Mouse (Mus musculus) adrenal gland, postnatal 36 days (tissue): ENCODE data around the gene Gm44965. TPM values are rescaled to one million over a fixed set of nuclear protein-coding genes. Genes with fewer than 3 reads are reported as not detected.

Experiments
- DNase-seq, 2 experiments: peaks; one replicate each; pipeline ENCODE4 v3.0.0; 2021; ENCODE audit warnings: mixed read lengths in 1 of 2
- long read RNA-seq, 2 experiments: library from polyadenylated mRNA; stranded (forward); transcript quantifications; one replicate each; pipeline ENCODE4 v2.0.0; 2021; ENCODE audit warnings: borderline sequencing depth in 2 of 2
- total RNA-seq, 2 experiments: library from RNA; stranded (reverse); gene quantifications; 2 replicates each; pipeline ENCODE4 v1.2.3; 2021

Gm44965 gene
- total RNA-seq: not detected
- long read RNA-seq, experiment 1, partial matches to known transcripts: 0 of 7 reads
- long read RNA-seq, experiment 1, other reads (novel, unspliced or antisense): 6 of 7 reads
- long read RNA-seq, experiment 2, partial matches to known transcripts: 0 of 4 reads
- long read RNA-seq, experiment 2, other reads (novel, unspliced or antisense): 4 of 4 reads

DNA sequence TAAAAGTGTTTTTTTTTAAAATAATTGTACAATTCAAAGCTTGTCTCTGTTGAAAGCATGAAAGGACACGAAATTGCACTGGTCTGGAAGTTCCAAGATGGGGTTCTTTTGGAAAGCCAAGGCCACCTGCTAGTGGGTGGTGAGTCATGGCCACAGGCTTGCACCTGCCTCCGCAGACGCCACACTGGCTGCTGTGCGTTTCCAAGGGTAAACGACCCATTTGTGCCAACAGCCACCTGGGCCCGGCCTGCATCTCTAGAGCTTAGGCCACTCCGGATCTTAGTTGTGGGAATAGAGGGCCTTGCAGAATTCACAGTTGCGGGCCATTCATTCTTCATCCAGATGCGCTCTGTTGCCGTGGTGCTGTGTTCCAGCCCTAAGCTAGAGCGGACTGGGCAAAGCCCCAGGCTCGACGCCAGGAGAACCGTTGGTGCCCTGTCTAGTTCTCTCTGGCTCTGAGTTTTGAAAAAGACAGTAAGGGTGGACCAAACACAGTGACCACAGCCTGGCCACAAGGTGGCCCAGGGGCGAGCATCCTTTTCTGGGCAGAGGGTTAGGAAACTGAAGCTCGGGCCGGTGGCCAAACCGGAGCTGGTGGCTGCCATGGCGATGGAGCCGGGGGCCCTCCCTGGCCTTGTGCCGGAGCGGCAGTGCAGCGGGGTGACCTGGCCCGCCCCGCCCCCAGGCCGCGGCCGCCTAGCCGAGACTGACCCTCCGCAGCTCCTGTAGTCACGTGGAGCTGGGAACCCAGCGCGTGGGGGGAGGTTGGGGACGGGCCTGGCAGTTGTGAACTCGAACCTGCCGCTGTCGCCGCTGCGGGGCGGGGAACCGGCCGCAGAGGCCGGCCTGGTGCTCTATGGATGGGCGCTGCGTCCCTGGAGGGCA is at the start of gene Gm44965, which contains the start of gene Repin1:
Gene Gm44965, plus strand, starts transcription at position 784 of the 885 bp plus-strand sequence.
Gene Repin1, plus strand, starts transcription at position 726 of the 885 bp plus-strand sequence.
- DNase-seq: peak; percentile 97 to 98

DNA sequence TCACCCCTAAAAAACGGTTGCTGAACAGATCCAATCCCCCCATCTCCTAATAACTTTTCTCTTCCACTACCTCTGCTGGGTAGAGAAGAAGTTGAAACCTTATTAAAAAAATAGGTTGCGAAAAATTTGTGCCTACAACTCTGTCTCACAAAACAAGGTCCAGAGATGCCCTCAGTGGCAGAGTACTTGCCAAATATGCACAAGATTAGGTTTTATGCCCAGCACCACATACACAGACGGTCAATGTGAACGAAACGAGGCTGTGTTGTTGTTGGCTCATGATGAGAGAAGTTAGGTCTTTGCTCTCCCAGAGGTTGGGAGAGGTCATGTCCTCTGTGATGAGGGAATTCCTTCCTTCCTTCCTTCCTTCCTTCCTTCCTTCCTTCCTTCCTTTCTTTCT is 48.5 kb upstream of the Gm44965 start:
- DNase-seq: no peak

DNA sequence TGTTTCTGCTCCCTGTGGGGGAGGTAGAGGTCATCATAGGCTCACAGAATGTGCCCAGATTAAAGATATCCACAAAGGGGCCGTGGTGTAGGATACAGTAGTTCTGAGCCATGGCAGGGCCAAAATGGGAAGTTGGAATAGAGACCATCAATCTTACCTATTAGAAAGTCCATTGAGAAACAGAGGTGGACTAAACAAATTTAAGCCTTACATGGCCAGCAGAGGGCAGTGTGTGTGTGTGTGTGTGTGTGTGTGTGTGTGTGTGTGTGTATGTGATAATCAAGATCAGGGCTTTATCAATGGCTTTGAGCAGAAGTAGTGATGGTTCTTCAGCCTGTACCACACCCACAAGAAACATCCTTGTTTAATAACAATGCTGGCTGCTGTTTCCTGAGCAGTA is 47.5 kb upstream of the Gm44965 start:
- DNase-seq: peak; percentile 49 to 66

DNA sequence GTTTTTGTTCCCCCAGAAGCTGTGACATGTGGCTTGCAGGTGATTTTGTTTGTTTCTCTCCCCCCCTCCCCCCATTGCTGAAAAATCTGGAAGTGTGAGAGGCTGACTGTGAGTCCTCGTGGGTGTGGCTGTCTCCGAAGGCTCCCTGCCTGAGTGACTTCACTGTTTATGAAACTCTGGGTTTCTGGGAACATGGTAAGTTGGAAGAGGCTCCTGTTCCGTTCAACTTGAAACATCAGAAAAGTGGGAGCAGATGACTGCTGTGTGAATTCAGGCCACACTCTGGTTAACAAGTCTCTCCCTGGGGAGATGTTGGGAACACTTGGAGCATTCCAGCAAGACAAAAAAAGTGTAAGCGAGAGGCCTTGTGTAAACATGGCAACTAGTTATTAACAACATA is 46.9 kb upstream of the Gm44965 start:
- no peak for DNase-seq

DNA sequence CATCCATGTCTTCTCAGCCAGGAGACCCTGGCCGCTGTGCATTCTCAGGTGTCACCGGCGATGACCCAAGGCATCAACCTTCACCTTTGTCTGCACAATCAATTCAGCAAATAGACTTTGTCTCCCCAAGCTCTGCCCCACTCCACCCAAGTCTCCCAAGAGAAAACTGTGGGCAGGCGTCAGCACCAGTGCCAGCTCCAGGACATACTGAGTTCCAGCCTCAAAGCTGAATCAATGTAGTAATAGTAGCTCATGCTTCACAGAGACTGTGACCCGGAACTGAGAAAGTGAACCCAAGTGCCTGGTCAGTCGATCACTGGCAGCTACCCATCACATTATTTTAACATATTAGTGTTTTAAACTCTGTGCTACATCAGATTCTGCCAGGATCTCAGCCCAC is 45.4 kb upstream of the Gm44965 start:
- no peak for DNase-seq

DNA sequence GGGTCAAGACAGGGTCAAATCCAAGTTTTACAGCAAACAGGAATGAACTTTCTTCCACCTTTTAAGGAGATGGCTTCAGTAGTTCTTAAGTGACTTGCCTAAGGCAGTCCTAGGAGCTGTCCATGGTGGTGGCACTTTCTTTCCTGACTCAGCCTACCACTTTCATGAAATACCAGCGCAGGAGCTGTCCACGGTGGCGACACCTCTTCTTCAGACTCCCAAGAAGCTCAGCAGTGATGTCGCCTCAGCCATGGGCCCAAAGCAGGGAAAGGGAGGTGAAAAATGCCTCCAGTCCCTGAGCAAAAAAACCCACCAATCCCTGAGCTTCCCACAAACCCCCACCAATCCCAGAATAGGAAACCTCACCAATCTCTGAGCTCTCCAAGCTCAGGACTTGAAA is 40.8 kb upstream of the Gm44965 start:
- DNase-seq: peak in 1 of 2 experiments; percentile 55

DNA sequence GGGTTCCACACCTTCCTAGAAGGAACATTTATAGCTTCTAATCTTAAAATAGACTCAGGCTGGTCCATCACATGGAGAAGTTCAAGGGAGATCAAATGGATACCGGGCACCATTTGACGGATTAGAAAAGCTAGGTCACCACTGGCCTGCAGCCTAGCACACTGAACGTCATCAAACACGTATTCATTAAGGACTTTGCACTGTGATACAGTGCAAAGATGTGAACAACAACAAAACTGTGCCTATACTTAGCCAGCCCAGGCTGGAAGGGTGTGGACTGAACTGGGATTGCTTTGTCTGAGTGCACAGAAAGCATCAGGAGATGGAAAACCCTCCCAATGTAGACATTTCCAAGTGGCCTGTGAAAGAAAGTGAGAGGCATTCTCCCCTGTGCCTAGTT is 39.9 kb upstream of the Gm44965 start:
- DNase-seq: no peak

DNA sequence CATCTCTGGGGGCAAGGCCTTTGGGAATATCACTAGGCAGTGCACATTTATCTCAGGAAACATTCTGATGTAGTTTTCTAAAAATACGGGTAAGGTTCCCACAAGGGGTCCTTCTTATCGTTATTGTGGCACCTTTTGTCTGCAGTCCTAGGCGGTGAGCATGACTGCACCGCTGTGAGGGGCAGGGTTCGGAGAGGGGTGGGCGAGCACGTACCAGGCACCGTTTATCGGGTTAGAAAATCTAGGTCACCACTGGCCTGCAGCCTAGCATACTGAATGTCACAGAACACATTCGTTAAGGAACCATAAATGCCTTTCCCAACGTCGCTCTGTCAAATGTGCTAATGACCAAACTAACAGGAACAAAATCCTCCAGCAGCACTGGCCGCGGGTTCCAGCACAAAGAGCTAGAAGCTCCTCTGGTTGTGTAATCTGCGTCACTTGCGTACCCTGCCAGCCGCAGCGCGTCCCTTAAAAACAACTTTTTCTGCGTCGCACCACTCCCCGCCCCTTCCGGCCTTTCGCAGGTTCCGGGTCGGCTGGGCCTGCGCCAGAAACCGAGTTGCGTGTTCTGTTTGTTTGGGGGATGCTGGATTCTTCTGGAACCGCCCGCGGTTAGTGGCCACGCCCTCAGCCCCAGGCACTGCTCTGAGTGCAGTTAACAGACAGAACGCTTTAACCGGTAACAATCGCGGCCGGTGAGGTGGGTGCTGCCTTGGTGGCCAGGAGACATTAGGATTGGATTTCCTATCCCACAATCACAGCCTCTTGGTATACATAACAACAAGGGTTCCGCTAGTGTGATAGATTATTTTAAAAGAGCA is 39.2 kb upstream of the Gm44965 start, which contains the start of gene Lrrc61:
Gene Lrrc61, plus strand, starts transcription at position 517 of the 824 bp plus-strand sequence.
- peak; percentile 98 to 99 for DNase-seq

DNA sequence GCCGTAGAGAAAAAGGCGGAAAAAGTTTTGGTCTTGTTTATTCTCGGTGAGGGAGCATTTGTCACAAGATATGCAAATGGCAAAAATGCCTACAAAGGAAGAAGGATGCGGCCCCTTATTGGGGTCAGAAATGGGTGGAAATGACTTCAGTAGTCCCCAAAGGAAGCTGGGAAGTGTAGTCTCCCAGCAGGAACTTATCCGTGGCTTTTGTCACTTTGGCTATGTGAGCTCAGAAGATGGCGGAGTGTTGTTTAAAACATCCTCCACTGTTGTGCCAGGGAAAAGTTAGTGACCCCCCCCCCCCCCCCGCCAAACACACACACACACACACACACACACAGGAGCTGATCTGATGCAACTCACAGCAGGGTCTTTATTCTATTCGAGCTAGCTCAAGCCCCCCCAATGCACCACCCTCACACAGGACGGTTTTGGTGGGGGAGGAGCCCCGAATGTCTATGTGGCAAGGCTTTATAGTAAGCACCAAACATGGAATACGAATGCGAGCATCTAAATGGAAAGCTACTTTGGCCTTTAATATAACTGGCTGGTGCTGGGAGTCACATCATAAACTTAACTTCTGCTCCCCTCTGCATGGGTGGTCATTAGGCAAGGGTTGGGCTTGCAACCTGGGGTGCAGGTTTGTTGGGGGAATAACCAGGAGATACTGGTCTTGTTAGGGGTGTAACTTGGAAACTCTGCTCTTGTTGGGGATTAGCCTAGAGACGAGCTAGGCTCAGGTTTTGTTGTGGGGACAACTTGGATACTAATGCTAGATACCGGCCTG is 38.4 kb upstream of the Gm44965 start:
- DNase-seq: peak; percentile 40 to 62

DNA sequence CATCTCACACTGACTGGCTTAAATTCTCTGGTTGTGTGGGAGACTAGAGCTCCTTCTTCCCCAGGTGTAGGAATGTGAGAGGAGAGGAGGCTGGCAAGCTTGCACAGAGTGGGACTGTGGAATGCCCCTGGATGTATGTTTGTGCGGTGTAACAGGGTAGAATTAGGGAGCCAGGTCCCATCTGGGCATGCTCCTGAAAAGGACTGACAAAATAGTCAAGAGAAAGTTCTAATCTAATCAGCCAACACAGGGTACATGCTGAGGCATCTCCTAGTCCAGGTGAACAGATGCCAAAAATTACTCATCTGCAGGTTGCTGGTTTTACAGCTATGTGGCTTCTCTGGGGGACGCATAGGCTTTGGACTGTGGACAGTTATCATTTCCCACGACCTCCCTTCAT is 37.8 kb upstream of the Gm44965 start:
- DNase-seq: no peak

DNA sequence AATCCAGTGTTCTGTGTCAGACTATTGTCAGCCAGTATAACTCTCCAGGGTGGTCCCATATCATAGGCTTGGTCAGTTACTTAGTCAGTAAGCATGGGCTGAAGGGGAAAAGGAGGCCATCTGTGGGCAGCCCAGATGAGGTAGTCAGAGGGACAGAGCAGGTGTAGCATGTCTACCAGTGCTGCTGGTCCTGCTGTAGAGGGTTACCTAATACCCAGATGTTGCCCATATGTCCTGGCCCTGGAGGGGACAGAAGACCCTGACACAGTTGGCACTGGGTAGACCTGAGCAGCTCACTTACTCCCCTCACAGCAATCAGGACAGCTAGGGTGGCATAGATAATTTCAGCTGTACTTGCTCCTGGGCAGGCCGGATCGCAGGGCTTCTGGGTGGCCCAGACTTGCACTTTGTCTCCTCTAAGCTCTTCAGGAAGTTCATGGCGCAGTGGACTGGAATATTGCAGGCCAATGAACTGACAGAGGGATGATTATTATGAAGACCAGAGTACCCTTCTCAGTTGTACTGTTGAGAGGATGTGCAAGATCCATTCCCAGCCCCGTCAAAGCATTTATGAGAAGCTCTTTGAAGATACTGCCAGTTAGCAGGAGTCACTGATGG is 27.9 kb upstream of the Gm44965 start:
- no peak for DNase-seq

DNA sequence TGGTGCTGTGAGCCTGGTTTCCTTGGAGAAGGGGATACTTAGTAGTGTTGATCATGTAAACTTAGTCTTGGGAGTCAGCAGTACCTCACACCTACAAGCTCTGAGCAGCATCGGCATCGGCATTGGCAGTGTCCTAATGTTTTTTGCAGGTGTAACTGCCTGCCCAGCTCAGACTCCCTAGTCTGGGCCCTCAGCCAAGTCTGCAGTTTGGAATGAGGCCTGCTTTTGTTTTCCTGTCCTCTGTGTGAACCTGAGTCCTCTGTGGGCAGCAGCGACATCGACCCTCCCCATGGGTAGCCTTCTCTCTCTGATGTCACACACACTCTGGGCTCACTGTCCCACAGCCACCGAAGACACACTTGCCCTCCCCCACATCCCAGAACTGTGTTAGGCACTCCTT is 27.4 kb upstream of the Gm44965 start:
- DNase-seq: peak; percentile 64 to 75

DNA sequence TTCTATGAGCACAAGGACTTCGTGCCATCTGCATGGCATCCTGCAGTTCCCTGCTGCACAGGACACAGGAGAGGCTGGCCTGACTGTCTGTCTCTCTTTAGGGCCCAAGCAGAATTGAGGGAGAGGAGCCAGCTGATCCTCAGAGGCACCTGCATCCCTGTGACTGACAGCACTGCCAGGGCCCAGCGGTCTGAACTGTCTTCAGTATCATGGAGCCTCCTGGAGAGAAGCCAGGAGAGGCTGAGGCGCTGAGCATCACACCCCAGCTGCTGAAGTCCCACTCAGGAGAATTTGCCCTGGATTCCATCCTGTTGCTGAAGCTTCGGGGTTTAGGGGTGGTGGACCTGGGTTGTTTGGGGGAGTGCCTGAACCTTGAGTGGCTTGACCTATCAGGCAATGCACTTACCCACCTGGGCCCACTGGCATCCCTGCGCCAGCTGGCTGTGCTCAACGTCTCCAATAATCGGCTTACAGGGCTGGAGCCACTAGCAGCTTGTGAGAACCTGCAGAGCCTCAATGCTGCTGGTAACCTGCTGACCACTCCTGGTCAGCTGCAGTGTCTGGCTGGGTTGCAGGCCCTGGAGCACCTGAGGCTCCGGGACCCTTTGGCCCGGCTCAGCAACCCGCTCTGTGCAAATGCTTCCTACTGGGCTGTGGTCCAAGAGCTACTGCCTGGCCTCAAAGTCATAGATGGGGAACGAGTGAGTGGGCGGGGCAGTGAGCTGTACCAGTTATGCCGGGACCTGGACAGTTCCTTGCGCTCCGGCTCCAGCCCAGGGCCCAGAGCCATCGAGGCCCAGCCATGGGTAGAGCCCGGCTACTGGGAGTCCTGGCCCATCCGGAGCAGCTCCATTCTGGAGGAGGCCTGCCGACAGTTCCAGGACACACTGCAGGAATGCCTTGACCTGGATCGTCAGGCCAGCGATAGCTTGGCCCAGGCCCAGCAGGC is 25.4 kb upstream of the Gm44965 start:
- peak; percentile 74 to 79 for DNase-seq

DNA sequence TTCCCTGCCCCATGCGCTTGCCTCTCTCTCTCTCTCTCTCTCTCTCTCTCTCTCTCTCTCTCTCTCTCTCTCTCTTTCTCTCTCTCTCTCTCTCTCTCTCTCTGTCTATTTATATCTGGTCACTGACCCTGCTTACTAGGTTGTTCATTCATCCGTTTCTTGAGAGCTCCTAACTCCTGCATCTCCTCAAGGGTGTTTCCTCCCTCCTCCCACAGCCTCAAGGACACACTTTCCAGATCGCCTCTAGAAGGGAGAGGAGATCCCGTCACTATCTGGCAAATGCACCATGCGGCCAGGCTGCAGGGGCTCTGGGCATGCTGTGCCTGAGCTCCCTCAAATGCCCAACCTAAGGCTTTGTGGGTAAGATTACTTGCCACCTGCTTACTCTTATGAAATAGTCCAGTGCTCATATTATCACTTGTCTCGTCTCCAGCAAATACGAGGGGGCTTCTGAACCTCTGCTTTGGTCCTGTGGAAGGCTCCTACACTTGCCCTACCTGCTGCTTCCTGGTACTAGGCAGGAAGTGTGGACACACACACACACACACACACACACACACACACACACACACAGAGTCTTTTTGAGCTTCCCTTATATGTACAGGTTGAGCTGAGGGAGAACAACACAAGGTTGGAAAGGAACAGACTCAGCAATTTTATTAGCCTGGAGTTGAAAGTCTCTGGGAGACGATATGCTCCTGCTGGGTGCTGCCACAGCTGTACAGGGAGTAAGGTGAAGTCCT is 24.5 kb upstream of the Gm44965 start:
- DNase-seq: no peak

DNA sequence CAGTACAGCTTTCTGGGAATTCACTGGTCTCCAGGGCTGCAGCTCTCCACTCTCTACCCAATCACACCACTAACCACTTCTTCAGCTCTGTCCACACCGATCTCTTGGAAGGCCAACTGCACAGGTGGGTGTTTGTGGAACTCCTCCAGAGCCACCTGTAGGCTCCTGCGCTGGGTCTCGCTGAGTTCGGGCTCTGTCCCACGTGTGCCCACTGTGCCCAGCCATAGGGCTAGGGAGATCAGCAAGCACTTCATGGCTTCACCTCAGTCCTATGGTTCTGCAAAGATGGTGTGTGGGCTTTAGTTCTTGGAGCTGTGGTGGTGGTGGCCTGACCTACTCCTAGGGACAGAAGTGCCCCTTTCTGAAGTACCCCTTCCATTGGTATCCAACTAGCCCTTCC is 21.7 kb upstream of the Gm44965 start:
- DNase-seq: no peak

DNA sequence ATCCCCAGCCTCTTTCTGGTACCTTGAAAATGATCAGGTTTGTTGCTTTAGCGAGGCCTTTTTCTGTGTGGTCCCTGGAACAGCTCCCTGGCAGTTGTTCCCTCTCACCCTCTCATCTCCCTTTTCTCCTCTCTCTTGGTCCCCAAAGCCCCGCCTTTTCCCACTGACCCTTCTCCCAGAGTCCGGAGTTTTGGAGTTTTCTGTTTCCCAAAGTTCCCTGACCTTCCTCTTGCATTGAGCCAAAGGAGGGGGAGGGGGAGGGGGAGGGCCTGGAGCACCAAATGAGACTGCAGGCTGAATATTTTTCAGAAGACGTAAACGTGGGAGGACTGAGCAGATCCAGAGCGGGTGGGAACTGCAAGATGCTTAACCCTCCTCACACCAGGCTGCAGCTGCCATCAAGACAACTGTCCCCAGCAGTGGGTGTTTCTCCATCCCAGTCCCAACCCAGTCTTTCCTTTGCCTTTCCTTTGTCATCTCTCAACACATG is 21.1 kb upstream of the Gm44965 start, which contains the start of gene Rarres2:
Gene Rarres2, minus strand, starts transcription at position 218 of the 490 bp plus-strand sequence.
- peak in 1 of 2 experiments; percentile 44 for DNase-seq

DNA sequence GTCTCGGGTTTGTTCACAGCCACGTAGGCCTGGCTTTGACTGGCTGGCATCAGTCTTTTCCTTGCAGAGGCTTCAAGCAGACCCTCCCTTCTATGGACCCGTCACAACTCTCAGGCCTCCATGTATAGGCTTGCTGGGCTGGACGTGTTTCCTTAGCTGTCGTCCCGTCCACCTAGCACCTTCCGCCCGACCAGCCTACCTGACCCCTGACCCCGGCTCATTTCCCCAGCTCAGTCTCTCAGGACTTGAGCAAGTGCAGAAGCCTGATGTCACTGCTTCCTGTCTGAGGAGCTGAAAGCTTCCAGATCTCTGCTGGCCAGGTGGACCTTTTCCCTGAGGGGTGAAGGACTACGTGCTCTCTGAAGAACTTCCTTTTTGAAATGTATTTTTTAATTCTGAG is 20.5 kb upstream of the Gm44965 start:
- DNase-seq: peak in 1 of 2 experiments; percentile 62

DNA sequence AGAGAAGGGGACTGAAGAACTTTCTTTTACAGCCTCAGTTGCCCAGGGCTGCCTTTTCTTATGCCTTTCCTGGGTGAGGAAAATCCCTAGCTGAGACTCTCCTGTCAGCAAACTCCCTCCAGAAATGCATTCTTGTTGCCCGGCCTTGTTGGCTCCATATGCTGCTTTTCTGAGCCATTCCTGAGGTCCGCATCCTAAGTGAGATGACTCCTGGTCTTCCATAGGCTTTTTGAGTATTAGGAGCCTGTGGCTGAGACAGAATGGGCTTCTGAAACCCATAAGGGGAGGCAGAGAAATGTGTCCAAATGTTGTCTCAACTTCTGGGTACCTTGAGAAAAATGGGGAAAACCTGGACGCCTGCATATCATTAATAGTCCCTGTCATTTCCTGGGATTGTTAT is 19.8 kb upstream of the Gm44965 start:
- no peak for DNase-seq

DNA sequence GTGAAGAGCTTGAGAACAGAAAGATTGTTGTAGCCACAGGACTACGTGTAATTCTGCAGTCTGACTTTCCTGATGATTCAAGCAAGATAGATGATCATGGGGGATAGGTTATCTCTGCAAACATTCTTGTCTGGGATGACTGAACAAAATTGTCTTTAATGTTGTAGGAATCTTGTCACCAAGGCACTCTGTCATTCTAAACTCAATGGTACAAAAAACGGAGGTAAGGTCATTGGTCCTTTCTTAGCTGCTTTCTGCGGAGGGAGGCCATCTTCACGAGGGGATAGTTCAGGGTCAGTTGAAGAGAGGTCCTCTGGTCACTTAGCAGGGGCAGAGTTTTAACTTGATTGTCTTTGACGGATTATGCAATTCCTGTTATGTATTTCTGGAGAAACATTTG is 15.0 kb upstream of the Gm44965 start:
- no peak for DNase-seq
